Mouse (Mus musculus) intestine, embryonic 14.5 days (tissue): Measurements from ENCODE around the gene Ugt1a10. TPM values are rescaled to one million over a fixed set of nuclear protein-coding genes. Genes with fewer than 3 reads are reported as not detected.
"Not testable (repeated sequence)": the region's sequence is repeated elsewhere in the genome, so short reads cannot be mapped to it uniquely, and the experiment has no call there.

Source experiments
- ATAC-seq: fragments of 200-750 bp; cut with Nextera tagmentation; replicated peaks from 2 replicates; pipeline ENCODE4 v1.8.0; 2017; ENCODE audit warnings: low read depth, moderate number of reproducible peaks, moderate TSS enrichment, moderate library complexity; ENCODE audit not compliant: low FRiP score, low TSS enrichment
- DNase-seq: peaks from one replicate; pipeline ENCODE4 v3.0.0-alpha.2; 2018; ENCODE audit warnings: low spot score
- H3K27ac ChIP-seq: fragments of 300-500 bp; sonication (generic); 2 replicates; pipeline ENCODE4 v1.5.1; 2014; ENCODE audit warnings: low read depth, mild to moderate bottlenecking, control low read depth
- H3K27me3 ChIP-seq: fragments of 300-500 bp; sonication (generic); replicated peaks from 2 replicates; pipeline ENCODE4 v1.6.1; 2014; ENCODE audit warnings: low read length, control low read depth; ENCODE audit not compliant: control insufficient read depth, insufficient read depth
- H3K36me3 ChIP-seq: fragments of 300-500 bp; sonication (generic); 2 replicates; pipeline ENCODE4 v1.6.1; 2014; ENCODE audit warnings: low read length, control low read depth; ENCODE audit not compliant: control insufficient read depth, insufficient read depth
- H3K4me1 ChIP-seq: fragments of 300-500 bp; sonication (generic); replicated peaks from 2 replicates; pipeline ENCODE4 v1.6.1; 2014; ENCODE audit warnings: low read length, control low read depth, mixed read lengths; ENCODE audit not compliant: control insufficient read depth, insufficient read depth
- H3K4me2 ChIP-seq: fragments of 300-500 bp; sonication (generic); 2 replicates; pipeline ENCODE4 v1.6.1; 2014; ENCODE audit warnings: low read length
- H3K4me3 ChIP-seq: fragments of 300-500 bp; sonication (generic); 2 replicates; pipeline ENCODE4 v1.5.1; 2014; ENCODE audit warnings: low read depth, low read length, control low read depth, mixed read lengths
- H3K9ac ChIP-seq: fragments of 300-500 bp; sonication (generic); 2 replicates; pipeline ENCODE4 v1.6.1; 2014; ENCODE audit warnings: mild to moderate bottlenecking, low read length
- H3K9me3 ChIP-seq: fragments of 300-500 bp; sonication (generic); 2 replicates; pipeline ENCODE4 v1.6.1; 2016; ENCODE audit warnings: low read length, control low read depth; ENCODE audit not compliant: control insufficient read depth
- WGBS: fragments of 180-500 bp; shearing (Covaris S2); extraction: QIAGEN DNeasy Blood & Tissue Kit; methylation state at CpG from one replicate; pipeline ENCODE4 v1.1.7; 2014; 5-methylcytosine and 5-hydroxymethylcytosine counted together
- polyA plus RNA-seq: library from polyadenylated mRNA; unstranded; fragments of >200 nt; fragmentation: Nextera tagmentation; extraction: Ambion mirVana; gene quantifications from 2 replicates; pipeline ENCODE4 v1.2.1, GENCODE M21; 2014

The Ugt1a10 gene
- polyA plus RNA-seq, 1 experiment from 2014 or later = not detected

DNA sequence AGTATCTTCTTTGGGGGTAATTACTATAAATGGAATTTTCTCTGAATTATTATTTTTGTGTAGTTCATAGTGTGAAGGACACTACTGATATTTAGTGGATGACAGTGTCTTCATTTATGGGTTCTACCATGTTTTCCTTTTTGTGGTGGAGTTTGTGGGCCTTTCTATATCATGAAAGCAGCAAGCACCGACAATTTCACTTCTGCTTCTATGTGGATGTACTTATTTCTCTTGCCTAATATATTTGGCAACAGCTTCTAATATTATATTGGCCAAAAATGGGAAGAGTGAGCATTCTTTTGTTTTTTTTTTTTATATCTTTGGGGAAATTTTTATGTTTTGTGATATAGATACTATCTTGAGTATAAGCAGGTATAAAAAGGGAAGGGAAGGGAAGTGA is 26.5 kb downstream of the Ugt1a10 start:
- Histone ChIP-seq H3K27ac (no peak overlapping the region), H3K4me1 (no peaks in the 10 kb centered on the region), H3K36me3 (no peaks in the 10 kb centered on the region), H3K9ac (no peak overlapping the region), H3K27me3 (no peaks in the 10 kb centered on the region), H3K4me2 (no peak overlapping the region), H3K9me3 (no peaks in the 10 kb centered on the region), H3K4me3 (no peak overlapping the region)
- DNase-seq (no peak), ATAC-seq (no peak)
- WGBS = 98% methylated on average over 1 of the region's 1 CpGs

DNA sequence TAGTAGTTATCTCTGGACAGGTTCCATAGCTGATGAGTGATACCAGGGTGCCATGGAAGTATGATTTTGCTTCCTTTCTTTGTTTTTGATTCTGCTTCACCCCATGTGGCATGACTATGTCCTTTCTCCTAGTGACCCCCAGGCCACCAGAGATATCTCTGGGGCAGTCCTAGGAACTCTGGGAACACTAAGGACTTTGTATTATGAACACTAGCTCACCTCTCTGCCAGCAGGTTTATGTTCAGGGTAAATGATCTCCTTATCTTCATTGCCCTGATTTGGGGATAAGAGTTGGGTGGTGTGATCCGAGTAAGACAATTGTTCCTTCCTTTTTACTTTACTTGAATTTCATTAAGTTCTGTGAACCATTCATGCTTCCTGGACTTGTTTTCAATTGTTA is 30.9 kb downstream of the Ugt1a10 start:
- WGBS = 48% methylated on average over 1 of the region's 1 CpGs
- Histone ChIP-seq H3K4me1 (no peaks in the 10 kb centered on the region), H3K36me3 (no peaks in the 10 kb centered on the region), H3K4me2 (no peak overlapping the region), H3K9ac (no peak overlapping the region), H3K9me3 (no peaks in the 10 kb centered on the region), H3K27ac (no peak overlapping the region), H3K27me3 (no peaks in the 10 kb centered on the region), H3K4me3 (no peak overlapping the region)
- DNase-seq (no peak), ATAC-seq (no peak)

- Histone ChIP-seq H3K4me2 (no peak within 1 kb of the TSS), H3K9me3 (no peaks in the 10 kb centered on the region), H3K4me1 (no peaks in the 10 kb centered on the region), H3K27me3 (no peaks in the 10 kb centered on the region), H3K36me3 (no peaks in the 10 kb centered on the region), H3K9ac (no peak within 1 kb of the TSS), H3K27ac (no peak within 1 kb of the TSS), H3K4me3 (no peak within 1 kb of the TSS)
- 75% methylated on average over 3 of the region's 3 CpGs for WGBS
- no peak for DNase-seq
- no peak for ATAC-seq
Observed at GRCm38 (mm10) chr1:88087513-88087912, 32.3 kb downstream of the Ugt1a10 start, which contains the start of gene Ugt1a8. Ugt1a8 (plus strand) TSS chr1:88087813.

GRCm38 (mm10) chr1:88092341-88092740 is 37.2 kb downstream of the Ugt1a10 start:
- Histone ChIP-seq H3K4me1 (peaks cover 13% of the 10 kb centered on the region), H3K4me2 (no peak overlapping the region), H3K4me3 (no peak overlapping the region), H3K36me3 (no peaks in the 10 kb centered on the region), H3K27me3 (no peaks in the 10 kb centered on the region), H3K9ac (no peak overlapping the region), H3K27ac (no peak overlapping the region), H3K9me3 (no peaks in the 10 kb centered on the region)
- ATAC-seq (no peak), DNase-seq (no peak)

- H3K36me3 ChIP-seq, DNase-seq, H3K4me2 ChIP-seq, H3K9ac ChIP-seq, H3K4me3 ChIP-seq, H3K27me3 ChIP-seq, H3K9me3 ChIP-seq: not testable (repeated sequence)
- peak; percentile 75; the same call in 1 of the 2 replicates for ATAC-seq
- Histone ChIP-seq H3K27ac (peak overlapping the region; percentile 87; the same call in 1 of the 2 replicates), H3K4me1 (peaks cover 13% of the 10 kb centered on the region)
- 69% methylated on average over 3 of the region's 3 CpGs for WGBS
Observed at GRCm38 (mm10) chr1:88094270-88094676, 39.1 kb downstream of the Ugt1a10 start.

GRCm38 (mm10) chr1:88094941-88095492 is 39.8 kb downstream of the Ugt1a10 start, which contains the start of gene Ugt1a7c:
Ugt1a7c (plus strand) TSS chr1:88095062.
- Histone ChIP-seq H3K4me2 (peak within 1 kb of the TSS; percentile 38), H3K27ac (peak within 1 kb of the TSS; percentile 87), H3K4me1 (peaks cover 13% of the 10 kb centered on the region), H3K36me3 (no peaks in the 10 kb centered on the region), H3K9me3 (no peaks in the 10 kb centered on the region), H3K4me3 (peak within 1 kb of the TSS; percentile 22), H3K27me3 (no peaks in the 10 kb centered on the region), H3K9ac (peak within 1 kb of the TSS; percentile 32)
- 25% methylated on average over 10 of the region's 10 CpGs for WGBS
- DNase-seq (peak; percentile 73), ATAC-seq (peak; percentile 68; the same call in 1 of the 2 replicates)

- H3K36me3 ChIP-seq, H3K27me3 ChIP-seq, ATAC-seq, DNase-seq, H3K4me3 ChIP-seq, H3K9me3 ChIP-seq, H3K4me2 ChIP-seq, H3K9ac ChIP-seq, H3K27ac ChIP-seq: not testable (repeated sequence)
- H3K4me1 ChIP-seq = peaks cover 13% of the 10 kb centered on the region
- 86% methylated on average over 3 of the region's 3 CpGs for WGBS
Observed at GRCm38 (mm10) chr1:88098546-88098945, 43.4 kb downstream of the Ugt1a10 start.

DNA sequence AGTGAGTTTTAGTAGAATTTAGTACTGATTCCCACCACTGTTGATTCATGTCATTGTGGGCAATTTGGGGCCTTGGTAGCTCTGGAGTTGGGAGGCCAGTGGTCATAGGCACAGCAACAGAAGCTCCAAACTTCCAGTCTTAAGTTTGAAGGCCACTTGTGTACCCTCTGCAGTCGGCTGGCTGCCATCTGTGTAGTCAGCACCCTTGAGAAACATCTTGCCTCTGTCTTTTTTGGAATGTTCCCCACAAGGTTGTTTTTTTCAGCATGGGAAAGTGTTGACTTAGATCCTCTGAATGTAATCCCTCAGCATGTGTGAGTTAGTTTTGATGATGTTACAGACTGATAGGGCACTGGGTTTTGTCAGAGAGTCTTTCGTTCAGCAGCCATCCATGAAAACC is 44.5 kb downstream of the Ugt1a10 start:
- peaks cover 11% of the 10 kb centered on the region for H3K4me1 ChIP-seq
- not testable (repeated sequence) for H3K4me2 ChIP-seq, DNase-seq, H3K36me3 ChIP-seq, H3K9me3 ChIP-seq, H3K4me3 ChIP-seq, ATAC-seq, H3K27ac ChIP-seq, H3K9ac ChIP-seq, H3K27me3 ChIP-seq
- 83% methylated on average over 2 of the region's 2 CpGs for WGBS

DNA sequence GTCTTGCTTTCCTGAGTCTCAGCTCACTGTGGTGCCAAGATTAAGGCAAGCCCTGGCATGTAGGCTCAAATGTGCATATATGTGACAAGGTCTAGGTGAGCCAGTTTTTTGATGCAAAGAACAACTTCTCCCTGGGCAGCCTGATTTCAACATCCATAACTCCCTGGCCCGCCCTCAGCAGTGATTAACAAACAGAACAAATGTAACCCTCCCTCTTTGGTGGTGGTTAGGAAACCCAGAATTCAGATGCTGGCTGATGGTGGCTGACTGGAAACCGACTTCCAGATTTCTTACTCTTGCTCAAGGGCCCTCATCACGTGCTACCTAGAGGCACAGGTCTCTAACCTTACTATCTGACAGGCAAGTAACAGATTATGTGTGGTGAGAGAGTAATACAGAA is 47.8 kb downstream of the Ugt1a10 start, which contains the start of gene Ugt1a6b:
TSS of gene Ugt1a6b (plus strand) at position 234 of the 400 bp plus-strand sequence.
- not testable (repeated sequence) for ATAC-seq, H3K27me3 ChIP-seq, H3K4me1 ChIP-seq, H3K4me3 ChIP-seq, H3K4me2 ChIP-seq, H3K36me3 ChIP-seq, DNase-seq, H3K9me3 ChIP-seq, H3K27ac ChIP-seq, H3K9ac ChIP-seq
- 61% methylated on average over 1 of the region's 3 CpGs for WGBS
